Mouse (Mus musculus) gonadal fat pad, adult 2 months (tissue): ENCODE data around the gene Lrtm2. TPM values are rescaled to one million over a fixed set of nuclear protein-coding genes. Genes with fewer than 3 reads are reported as not detected.
"Not testable (repeated sequence)": the region's sequence is repeated elsewhere in the genome, so short reads cannot be mapped to it uniquely, and the experiment has no call there.

Experiments
- DNase-seq: peaks from one replicate; pipeline ENCODE4 v3.0.0-alpha.2; 2012; ENCODE audit warnings: low read depth
- polyA plus RNA-seq: library from polyadenylated mRNA; depleted of rRNA; stranded (reverse); fragments of >200 nt; gene quantifications from 2 replicates; pipeline ENCODE4 v1.2.3, GENCODE M21; 2012; rRNA removed

Gene Lrtm2
- 0.03 and 0.07 TPM in 2 replicates for polyA plus RNA-seq

DNA sequence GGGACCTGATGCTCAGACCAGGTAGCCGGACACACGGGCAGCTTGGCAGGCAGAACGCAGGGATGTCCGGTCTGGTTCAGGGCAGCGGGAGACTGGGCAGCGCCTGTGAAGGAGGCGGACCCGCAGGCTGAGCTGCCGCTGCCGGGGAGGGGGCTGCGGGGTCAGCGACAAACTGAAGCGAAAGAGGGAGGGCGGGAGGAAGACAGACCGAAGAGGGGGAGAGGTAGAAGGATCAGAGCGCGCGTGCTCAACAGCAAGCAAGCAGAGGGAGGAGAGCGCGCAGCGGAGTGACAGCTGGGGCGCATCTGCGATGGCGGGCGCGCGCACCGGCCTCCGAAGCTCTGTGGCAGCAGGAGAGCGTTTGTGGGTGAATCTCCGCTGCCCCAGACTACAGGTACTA is at the start of gene Lrtm2:
Gene Lrtm2 (minus strand): TSS at position 261 of the 400 bp plus-strand sequence.
- no peak for DNase-seq

DNA sequence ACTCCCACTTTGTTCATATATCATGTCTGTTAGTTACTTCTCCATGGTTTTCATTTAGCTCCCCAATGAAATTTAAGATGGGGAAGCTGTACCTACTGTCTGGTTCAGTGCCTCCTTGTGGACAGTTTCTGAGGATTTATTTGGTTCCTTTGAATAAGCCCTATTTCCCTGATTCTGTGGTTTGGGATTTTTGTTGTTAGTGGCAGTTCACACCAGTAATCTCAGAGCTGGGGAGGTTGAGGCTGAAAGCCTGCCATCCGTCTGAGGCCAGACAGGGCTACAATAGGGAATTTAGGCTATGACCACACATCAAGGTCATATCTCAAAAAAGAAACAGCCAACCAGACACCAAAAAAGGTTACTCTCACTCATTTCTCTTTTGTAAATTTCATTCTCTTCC is 48.1 kb upstream of the Lrtm2 start:
- no peak for DNase-seq

DNA sequence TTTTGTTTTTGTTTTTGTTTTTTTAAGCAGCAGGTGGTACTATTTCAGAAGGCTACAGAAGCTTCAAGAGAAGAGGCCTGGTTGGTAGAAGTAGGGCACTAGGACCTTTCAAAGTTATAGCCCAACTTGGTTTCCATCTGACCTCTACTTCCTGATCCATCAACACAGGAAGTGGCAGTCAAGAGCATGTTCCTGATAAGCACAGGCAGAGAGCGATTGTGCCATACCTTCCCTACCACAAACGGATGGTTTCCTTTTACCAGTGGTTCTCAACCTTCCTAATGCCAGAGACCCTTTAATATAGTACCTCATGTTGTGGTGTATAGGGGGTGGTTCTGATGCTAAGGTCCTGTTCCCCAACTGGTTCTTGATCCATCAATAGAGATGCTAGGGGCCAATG is 47.0 kb upstream of the Lrtm2 start:
- DNase-seq: no peak

DNA sequence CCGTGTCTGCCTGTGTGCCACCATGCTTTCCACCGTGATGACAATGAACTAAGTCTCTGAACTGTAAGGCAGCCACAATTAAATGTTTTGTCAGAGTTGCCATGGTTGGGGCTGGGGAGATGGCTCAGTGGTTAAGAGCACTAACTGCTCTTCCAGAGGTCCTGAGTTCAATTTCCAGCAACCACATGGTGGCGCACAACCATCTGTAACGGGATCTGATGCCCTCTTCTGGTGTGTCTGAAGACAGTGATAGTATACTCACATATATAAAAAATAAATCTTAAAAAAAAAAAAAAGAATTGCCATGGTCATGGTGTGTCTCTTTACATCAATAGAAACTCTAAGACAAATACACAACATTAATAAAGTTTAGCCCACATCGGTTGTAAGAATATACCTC is 44.5 kb upstream of the Lrtm2 start:
- DNase-seq: no peak

DNA sequence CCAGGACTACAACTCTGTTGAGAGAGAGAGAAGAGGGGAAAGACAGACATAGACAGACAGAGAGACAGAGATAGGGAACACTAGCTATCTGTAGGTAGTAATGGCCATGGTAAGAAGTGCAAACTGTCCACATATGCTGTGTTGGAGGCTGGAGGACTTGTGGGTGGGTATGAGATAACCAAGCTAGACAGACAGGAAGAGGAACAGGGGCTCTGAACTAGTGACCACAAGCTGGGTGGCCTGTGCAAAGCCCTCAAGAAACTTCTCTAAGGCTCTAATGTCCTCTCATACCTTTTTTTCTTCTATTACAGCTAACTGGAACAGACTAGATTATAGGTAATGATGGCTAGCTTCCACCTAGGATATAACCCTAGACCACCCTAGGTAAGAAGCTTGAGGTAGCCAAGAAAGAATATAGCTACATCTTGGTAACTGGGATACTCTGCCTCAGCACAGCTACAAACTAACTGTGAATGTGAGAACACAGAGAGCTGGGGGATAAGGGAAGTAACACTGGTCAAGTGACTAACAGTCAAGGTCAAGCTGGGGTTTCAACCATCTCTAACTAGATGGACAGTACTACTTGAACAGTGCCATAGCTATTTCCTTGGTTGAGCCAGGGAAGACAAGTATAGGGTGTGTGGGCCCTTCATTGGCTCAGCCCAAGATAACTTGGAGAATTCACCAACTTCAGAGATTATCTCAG is 42.6 kb upstream of the Lrtm2 start:
- no peak for DNase-seq

DNA sequence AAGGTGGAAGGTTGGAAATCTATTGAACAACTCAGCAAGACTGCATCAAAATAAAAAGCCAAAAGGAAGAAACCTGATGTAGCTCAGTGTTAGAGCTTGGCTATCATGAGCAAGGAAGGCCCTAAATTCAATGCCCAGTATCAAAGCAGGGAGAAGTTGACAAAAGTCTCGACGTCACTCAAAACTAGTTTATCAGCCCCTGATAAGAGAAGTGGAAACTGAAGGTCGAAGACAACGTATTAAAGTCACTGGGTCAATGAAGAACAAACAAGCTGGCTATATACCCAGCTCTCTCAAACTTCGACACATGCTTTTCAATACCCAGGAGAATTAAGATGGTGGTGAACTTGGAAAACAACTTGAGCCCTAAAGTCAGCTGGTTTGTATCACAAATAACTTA is 41.7 kb upstream of the Lrtm2 start:
- no peak for DNase-seq

DNA sequence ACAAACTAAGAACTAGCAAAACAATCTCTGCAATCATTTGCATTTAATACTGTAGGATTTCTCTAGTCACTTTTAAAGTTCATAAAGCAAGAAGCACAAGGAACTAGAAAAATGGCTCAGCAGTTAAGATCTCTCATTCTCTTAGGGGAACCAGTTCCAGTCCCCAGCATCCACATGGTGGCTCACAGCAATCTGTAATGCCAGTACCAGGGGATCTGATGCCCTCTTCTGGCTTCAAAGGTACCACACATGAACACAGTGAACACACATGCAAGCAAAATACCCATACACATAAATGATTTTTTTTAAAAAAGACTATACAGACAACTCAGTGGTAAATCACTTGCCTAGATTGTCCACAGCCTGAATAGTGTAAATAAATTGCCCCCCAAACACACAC is 41.1 kb upstream of the Lrtm2 start:
- DNase-seq: no peak

DNA sequence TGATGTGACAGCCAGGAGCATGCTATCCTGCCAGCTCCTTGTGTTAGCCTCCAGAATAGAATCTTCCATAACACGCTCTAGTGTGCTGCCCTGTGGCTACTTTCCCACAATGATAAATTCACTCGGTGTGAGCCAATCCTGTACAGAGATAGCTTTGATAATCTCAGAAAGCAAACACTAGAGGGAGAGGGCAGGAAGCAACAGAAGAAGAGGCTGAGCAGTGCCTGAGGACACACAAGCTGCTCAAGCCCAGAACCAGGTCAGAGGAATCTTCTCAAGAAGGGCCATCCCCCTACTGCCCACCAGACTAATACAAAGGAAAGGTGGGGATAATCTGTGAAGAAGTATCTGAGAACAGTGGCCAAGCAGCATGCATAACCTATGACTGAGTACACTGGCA is 36.8 kb upstream of the Lrtm2 start:
- no peak for DNase-seq

DNA sequence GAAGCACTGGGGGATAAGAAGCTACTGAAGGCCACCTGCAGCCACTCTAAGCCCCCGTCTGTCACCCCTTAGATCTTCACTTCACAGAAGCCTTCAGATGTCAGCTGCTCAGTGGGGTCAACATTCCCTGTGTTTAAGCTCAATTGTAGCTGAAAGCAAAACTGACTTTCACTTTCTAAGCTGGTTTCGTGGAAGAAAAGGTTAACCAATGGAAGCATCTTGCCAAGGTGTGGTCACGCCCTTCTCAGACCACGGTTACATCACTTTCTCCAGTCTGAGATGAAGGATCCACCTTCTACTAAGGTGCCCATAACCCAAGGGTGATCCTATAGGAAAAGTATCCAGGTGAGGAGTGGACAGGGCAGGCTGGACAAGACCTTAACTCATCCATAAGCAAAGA is 36.2 kb upstream of the Lrtm2 start:
- DNase-seq: not testable (repeated sequence)

DNA sequence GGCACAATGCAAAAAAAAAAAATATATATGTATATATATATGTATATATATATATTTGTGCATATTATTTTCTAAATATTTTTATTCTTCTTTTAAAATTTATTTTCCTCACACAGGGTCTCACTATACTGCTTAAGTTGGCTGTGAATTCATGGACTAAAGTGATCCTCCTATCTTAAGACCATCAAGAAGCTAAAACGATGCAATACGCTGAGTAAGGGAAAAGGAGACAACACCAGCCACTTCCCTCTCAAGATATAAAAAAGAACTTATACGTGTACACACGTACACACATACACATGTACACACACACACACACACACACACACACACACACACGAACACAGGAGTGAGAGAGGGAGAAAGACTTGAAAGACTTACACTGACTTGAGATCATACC is 33.0 kb upstream of the Lrtm2 start:
- no peak for DNase-seq

DNA sequence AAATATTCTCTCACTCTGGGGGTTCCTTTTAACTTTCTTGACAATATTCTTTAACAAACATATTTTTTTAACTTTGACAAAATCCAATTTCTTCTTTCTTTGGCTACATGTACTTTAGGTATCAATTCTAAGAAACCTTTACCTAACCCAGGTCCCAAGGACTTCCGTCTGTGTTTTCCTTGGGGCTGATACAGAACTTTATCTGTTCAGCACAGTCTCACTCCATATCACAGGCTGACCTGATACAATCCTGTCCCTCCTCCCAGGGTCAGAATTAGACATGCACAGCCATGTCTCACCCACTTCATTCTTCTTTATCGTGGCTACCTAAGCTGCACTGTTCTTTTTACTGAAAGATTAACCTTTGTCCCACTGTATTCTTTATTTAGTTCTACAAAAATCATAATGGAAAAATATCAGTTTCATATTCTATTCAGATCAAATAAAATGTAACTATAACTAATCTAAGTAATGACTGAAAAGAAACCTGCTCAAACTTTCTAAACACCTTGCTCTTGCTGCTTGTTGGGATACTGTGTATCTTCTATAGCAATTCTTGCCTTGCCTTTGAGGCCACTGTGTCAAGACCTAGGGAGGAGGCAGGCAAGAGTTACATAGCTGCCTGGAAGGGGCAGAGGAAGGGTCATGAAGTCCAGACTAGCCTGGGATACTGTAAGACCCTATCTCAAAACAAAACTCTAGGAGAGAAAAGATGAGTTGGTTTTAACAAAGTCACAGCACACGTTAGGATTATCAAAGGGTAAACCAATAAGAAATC is 30.5 kb upstream of the Lrtm2 start:
- no peak for DNase-seq

DNA sequence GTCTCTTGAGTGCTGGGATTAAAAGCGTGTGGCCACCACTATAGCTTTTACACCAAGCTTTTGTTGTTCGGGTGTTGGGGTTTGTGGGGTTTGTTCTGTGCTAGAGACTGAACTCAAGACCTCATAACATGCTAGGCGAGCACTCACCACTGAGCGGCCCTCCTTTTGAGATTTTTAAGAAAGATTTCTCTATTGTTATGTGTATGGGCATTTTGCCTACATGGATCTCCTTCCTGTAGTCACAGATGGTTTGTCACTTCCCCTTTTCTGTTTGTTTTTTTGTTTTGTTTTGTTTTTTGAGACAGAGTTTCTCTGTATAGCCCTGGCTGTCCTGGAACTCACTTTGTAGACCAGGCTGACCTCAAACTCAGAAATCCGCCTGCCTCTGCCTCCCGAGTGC is 29.7 kb upstream of the Lrtm2 start:
- DNase-seq: not testable (repeated sequence)

DNA sequence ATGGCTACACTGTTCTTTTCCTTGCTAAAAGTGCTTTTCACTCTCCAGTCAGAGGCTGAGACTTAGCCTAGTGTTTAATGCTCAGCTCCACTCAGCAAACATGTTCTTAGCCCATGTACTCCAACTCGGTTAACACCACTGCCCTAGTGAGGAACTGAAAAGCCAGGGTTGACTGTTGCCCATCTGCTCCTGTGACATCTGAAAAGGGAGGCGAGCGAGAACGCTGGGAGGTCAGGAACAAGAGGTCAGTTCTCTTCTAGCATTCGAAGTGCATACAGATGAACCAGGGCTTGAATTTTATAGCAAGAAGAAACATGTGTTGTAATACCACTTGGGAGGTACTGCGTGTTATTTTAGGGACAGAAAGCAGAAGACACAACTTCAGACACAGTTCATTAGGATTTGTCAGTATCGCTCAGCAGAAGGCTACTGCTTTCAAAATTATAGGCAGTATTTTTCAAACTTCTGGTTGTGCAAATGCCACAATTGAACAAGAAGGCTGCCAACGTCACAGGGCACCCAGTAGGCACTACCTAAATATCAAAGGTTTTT is 27.5 kb upstream of the Lrtm2 start:
- no peak for DNase-seq

DNA sequence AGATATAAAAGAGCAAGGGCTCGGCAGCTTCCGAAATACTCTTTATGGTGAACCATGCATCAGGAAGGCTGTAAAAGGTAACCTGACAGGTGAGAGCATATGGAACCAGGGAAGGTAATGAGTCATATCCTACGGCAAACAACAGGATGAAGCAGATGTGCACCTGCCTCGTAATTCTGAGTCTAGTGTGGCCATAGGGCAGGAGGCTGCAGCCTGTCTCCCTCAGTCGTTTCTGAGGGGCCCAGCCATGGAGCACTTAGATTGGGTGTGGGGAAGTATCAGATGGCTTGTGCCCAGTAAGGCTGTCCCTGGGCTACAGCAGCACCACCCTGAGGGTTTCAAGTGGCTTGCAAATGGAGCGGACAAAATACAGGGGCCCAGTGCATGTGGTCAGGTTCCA is 21.9 kb upstream of the Lrtm2 start:
- no peak for DNase-seq

DNA sequence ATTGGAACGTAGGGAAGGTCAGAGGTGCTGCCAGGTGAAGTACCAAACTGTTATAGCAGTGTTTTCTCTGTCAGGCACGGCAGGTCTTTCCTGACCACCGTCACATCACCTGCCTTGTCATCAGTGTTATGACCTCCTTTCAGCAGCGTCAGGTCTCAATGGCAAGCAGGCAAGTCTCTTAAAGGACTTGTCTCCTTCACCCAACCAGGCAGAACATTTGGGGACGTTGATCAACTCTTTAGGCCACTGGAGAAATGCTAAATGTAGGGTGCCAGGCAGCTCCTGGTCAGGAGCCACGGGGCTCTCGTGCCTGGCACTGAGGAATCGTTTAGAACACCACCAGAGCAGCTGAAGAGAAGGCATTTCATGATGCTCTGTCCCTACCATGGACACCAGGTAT is 21.1 kb upstream of the Lrtm2 start:
- no peak for DNase-seq

DNA sequence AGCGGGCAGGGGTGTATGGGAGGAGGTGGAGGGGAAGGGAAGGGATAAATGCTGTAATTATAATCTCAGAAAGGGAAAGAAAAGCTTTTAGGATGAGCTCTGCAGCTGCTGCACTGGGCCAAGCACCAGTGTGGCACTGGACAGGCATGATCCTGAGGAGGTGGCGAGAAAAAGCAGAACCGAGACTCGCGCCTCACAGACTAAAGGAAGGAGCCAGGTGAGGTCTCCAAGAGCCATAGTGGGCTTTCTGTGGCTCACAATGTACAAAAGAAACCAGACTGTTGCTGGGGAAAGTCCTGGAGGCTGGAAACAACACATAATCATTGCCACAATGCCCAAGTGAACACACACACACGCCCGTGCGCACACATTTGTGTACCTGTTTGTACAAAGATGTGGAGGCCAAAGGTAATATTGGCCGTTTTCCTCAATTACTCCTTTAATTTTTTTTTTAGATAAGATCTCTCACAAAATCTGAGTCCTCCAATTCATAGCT is 20.2 kb upstream of the Lrtm2 start:
- DNase-seq: no peak

DNA sequence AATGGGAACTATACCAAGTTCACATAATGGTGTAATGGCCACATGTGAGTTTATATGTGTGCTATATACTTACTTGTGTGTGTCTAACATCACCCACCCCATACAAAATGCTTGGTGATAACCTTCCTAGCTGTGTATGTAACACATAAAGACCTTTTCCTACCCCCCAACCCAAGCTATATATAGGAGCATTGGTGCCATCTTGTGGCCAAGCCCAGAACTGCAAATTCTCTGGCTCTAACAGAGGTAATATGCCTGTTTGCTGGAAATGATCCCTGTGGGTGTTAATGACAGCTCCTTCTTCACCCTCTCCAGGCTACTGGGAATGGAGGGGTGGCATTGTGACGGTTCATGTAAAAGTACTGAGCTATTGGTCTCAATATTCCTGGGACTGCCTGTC is 17.7 kb upstream of the Lrtm2 start:
- DNase-seq: no peak

DNA sequence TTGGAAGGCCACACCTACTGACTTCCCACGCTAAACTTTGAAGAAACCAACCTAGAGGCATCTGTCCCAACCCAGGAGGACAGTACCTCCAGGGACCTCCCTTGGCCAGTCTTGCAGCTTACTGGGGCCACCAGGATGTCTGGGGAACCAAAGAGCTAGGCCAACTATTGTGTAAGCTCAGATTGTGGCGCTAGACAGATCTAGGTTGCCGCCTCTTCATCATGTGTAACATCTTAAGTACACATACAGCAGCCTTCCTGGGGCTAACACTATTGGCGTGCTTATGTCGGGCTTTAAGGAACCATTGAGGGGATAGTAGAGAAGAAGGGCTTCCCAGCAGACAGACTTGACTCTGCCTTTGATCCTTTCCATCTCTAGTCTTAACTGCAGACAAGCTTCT is 17.2 kb upstream of the Lrtm2 start:
- no peak for DNase-seq

DNA sequence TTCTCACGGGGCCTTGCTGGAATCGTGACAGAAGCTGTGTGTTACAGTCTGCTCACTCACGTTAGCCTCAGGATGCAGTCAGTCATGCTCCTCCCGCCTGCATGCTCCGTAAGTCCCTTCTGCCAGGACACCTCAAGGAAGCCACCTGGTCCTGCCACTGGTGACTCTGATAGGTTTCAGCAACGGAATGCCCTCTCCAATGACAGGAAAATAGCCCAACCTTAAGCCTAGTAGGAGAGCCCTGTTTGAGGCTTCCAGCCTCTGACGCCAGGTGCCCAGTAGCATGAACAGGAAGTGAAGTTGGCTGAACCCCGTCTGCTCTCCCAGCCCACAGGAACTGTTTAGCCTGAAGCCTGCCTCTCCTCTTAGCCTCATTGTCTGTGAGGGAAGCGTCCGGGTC is 15.7 kb upstream of the Lrtm2 start:
- DNase-seq: no peak

DNA sequence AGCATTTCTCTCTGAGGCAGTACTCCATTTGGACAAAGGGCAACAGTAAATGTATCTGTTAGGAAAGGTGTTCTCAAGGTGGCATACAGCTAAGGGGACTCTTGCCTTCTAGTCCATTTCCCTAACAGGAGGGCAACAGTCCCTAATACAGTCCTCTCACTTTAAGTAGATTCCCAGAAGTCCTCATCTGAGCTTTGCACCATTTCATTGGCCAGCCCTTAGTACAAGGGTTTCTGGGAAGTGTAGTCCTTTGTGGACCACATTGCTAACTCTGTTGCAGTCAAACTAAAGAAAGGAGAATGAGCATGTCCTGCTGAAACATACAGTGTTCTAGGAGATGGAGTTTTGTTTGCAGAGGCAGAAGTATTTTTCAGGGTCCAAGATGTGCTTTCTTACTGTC is 10.8 kb upstream of the Lrtm2 start:
- no peak for DNase-seq

DNA sequence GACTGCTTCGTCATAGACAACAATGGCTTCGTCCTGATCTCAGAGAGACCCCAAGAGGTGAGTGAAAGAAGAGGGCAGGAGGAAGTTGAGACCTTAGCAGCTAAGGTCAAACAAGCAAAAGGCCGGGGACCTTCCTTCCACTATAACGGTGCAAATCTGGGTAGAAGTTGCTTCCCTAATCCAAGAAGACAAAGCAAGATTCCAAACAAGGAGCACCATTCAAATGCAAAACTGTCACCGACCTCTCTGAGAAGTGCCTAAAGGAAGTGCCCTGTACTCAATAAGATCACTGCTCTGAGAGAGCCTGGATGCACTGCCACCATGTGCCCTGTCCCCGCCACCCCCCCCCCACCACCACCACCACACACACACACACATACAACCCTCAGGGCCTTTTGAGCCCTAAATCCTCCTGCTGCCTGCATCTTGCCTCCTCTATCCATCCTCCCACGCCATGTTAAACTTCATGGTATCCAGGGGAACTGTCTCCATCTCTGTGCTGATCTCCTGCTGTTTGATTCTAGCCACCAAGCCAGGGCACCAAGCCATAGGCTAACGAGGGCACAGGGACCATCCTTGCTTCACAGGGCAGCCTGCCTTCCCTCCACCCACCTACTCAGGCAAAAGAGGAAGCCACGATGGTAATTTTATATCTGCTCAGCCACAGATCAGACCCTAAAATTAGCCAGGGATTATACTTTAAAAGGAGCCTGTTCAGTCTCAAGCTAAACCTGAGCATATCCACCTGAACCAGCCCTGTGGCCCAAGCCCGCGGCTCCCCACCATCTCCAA is 7.8 kb upstream of the Lrtm2 start:
- no peak for DNase-seq

DNA sequence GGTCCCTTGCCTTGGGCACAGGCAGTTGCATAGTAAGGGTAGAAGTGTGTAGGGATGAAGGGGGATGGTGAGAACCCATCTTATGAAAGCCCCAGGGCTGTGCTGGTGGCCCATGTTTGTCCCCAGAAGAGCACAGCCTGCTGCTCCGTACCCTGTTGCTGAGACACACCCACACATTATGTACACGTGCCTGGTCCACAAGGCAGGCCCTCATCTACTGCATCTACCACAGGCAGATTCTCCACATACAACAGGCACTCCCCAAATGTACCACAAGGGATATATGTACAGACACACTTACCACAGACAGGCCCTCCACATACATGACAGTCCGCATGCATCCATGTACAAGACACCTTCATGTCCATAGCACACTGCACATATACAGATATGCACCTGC is 6.7 kb upstream of the Lrtm2 start:
- DNase-seq: no peak
